Mouse (Mus musculus): ENCODE data around the gene Pcx. TPM values are rescaled to one million over a fixed set of nuclear protein-coding genes. Genes with fewer than 3 reads are reported as not detected.

Pcx gene
- total and polyA plus RNA-seq, 2 experiments from 2014 or later, result 50.5 to 84.0 TPM

GRCm38 (mm10) chr19:4557796-4558569, 47.7 kb downstream of the Pcx start:
- WGBS, result 37% methylated on average over 8 of the region's 8 CpGs

DNA sequence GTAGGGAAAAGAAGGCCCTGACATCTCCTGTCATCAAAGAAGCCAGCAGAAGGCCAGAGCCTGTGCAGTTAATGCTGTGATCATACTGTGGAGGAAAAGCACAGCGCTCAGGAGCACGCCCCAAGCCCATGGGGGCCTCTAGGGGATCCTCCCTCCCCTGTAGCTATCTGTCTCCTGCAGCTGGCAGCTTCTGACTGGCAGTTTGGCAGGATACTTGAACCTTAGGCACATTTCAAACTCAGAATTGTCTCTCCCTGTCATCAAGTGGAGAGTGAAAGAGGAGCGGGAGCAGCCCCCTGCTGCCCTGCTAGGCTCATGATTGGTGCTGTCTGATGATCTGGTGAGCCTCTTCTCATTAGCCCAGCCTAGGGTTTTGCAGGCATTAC, 48.3 kb downstream of the Pcx start:
- no peaks in the 10 kb centered on the region for H3K27me3 ChIP-seq (ENCODE audit: insufficient read depth, low read length)
- no peaks in the 10 kb centered on the region for H3K9me3 ChIP-seq (ENCODE audit: low read length)
- peaks cover 15% of the 10 kb centered on the region for H3K4me1 ChIP-seq (ENCODE audit: insufficient read depth, low read length)
- H3K36me3 ChIP-seq (ENCODE audit: insufficient read depth, low read length), result no peaks in the 10 kb centered on the region
- peak; percentile 63 for ATAC-seq
- 29% methylated on average over 3 of the region's 3 CpGs for WGBS
- no peak for TF ChIP-seq CTCF (IDR thresholded peaks at IDR 0.05; ENCODE audit: low read depth)
- H3K9ac ChIP-seq (replicated peaks; ENCODE audit: low read length), result no peak overlapping the region; the same call in 1 of the 2 replicates
- H3K4me3 ChIP-seq (ENCODE audit: low read length), result no peak overlapping the region
- peak overlapping the region; percentile 85 for H3K27ac ChIP-seq
- DNase-seq (ENCODE audit: low spot score), result no peak
- H3K4me2 ChIP-seq (ENCODE audit: low read depth, low read length), result no peak overlapping the region

More at GRCm38 (mm10) chr19:4557796-4558569, 47.7 kb downstream of the Pcx start:
- DNase-seq (ENCODE audit: low spot score), result peak; percentile 83
- Histone ChIP-seq H3K4me2 (ENCODE audit: low read depth, low read length) (no peak overlapping the region), H3K27ac (peak overlapping the region; percentile 85), H3K9ac (replicated peaks; ENCODE audit: low read length) (no peak overlapping the region; the same call in 1 of the 2 replicates), H3K9me3 (ENCODE audit: low read length) (no peaks in the 10 kb centered on the region), H3K27me3 (ENCODE audit: insufficient read depth, low read length) (no peaks in the 10 kb centered on the region), H3K36me3 (ENCODE audit: insufficient read depth, low read length) (no peaks in the 10 kb centered on the region), H3K4me3 (ENCODE audit: low read length) (no peak overlapping the region), H3K4me1 (ENCODE audit: insufficient read depth, low read length) (peaks cover 15% of the 10 kb centered on the region)
- no peak for TF ChIP-seq CTCF (IDR thresholded peaks at IDR 0.05; ENCODE audit: low read depth)
- ATAC-seq, result peak; percentile 93

DNA sequence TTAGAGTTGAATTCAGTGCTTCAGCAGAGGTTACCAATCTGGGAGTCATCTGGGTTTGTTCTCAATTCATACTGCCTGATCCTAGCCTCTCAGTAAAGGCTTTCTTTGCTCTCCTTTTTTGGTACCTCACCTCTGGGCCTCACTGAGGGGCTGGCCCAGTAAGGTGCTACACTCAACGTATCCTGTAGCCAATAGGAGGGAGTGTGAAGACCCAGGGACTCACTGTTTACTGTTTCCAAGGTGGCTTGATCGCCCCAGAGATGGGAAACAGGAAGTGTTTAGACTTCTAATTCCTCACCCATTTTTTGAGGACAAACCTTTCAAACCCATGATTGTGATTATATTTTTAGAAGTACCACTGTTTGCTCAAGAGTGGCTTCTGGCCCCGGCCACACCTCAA, 48.7 kb downstream of the Pcx start:
- ATAC-seq (no peak), DNase-seq (ENCODE audit: low spot score) (no peak)
- Histone ChIP-seq H3K4me3 (ENCODE audit: low read length) (no peak overlapping the region), H3K9ac (replicated peaks; ENCODE audit: low read length) (no peak overlapping the region; the same call in 1 of the 2 replicates), H3K27me3 (ENCODE audit: insufficient read depth, low read length) (no peaks in the 10 kb centered on the region), H3K4me1 (ENCODE audit: insufficient read depth, low read length) (peaks cover 15% of the 10 kb centered on the region), H3K36me3 (ENCODE audit: insufficient read depth, low read length) (no peaks in the 10 kb centered on the region), H3K27ac (peak overlapping the region; percentile 85), H3K9me3 (ENCODE audit: low read length) (no peaks in the 10 kb centered on the region), H3K4me2 (ENCODE audit: low read depth, low read length) (no peak overlapping the region)
- WGBS, result 50% methylated on average over 3 of the region's 3 CpGs
- no peak for TF ChIP-seq CTCF (IDR thresholded peaks at IDR 0.05; ENCODE audit: low read depth)

- WGBS, result 28% methylated on average over 2 of the region's 2 CpGs
- Histone ChIP-seq H3K4me2 (ENCODE audit: low read depth, low read length) (no peak overlapping the region), H3K9ac (replicated peaks; ENCODE audit: low read length) (no peak overlapping the region), H3K27me3 (ENCODE audit: insufficient read depth, low read length) (no peaks in the 10 kb centered on the region), H3K27ac (peak overlapping the region; percentile 85), H3K4me1 (ENCODE audit: insufficient read depth, low read length) (peaks cover 15% of the 10 kb centered on the region), H3K9me3 (ENCODE audit: low read length) (no peaks in the 10 kb centered on the region), H3K4me3 (ENCODE audit: low read length) (no peak overlapping the region), H3K36me3 (ENCODE audit: insufficient read depth, low read length) (no peaks in the 10 kb centered on the region)
- no peak for TF ChIP-seq CTCF (IDR thresholded peaks at IDR 0.05; ENCODE audit: low read depth)
- DNase-seq (ENCODE audit: low spot score) (peak; percentile 55), ATAC-seq (peak; percentile 87)
Observed at GRCm38 (mm10) chr19:4559588-4559987, 49.3 kb downstream of the Pcx start.

DNA sequence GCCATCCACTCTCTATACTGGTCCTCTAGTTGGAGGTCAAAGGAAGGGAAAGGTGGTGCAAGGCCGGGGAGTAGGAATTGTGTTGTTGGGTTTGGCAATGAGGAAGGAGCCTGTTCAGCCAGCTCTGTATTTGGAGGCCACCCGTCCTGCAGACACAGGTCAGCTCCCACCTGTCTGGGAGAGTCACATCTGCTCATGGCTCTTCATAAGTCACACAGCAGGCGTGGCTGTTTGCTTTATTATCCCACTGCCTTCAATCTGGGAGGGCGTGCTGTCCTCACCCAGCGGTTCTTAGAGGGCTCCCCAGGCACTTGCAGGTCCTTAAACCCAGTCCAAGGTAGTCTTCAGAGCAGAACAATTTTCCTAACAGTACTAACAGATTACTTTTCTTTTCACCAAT, 49.9 kb downstream of the Pcx start:
- Histone ChIP-seq H3K9ac (replicated peaks; ENCODE audit: low read length) (no peak overlapping the region), H3K27me3 (ENCODE audit: insufficient read depth, low read length) (no peaks in the 10 kb centered on the region), H3K36me3 (ENCODE audit: insufficient read depth, low read length) (no peaks in the 10 kb centered on the region), H3K27ac (peak overlapping the region; percentile 78), H3K4me2 (ENCODE audit: low read depth, low read length) (no peak overlapping the region), H3K9me3 (ENCODE audit: low read length) (no peaks in the 10 kb centered on the region), H3K4me3 (ENCODE audit: low read length) (no peak overlapping the region), H3K4me1 (ENCODE audit: insufficient read depth, low read length) (peaks cover 15% of the 10 kb centered on the region)
- no peak for TF ChIP-seq CTCF (IDR thresholded peaks at IDR 0.05; ENCODE audit: low read depth)
- no peak for DNase-seq (ENCODE audit: low spot score)
- ATAC-seq, result no peak
- WGBS, result 74% methylated on average over 5 of the region's 5 CpGs

DNA sequence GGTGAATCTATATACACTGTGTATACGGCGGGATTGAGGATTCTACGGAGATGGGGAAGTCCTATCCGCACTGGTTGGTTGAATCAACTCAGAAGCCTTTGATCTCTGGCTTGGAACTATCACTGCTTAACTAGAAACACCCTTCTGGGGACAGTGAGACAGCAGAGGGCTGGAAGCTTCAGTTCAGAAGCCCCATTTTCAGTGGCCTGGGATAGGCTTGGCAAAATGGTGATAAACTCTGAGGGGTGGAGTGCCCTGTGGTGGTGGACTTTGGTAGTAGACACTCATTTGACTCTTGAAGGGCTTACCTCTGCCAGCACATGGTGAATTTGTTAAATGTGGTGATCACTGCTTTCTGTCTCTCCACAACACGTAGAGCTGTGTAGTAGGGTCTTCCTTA, 55.4 kb downstream of the Pcx start:
- DNase-seq (ENCODE audit: low spot score) (no peak), ATAC-seq (no peak)
- Histone ChIP-seq H3K27ac (no peak overlapping the region), H3K9ac (replicated peaks; ENCODE audit: low read length) (no peak overlapping the region), H3K4me1 (ENCODE audit: insufficient read depth, low read length) (no peaks in the 10 kb centered on the region), H3K4me2 (ENCODE audit: low read depth, low read length) (no peak overlapping the region), H3K27me3 (ENCODE audit: insufficient read depth, low read length) (no peaks in the 10 kb centered on the region), H3K4me3 (ENCODE audit: low read length) (no peak overlapping the region), H3K9me3 (ENCODE audit: low read length) (no peaks in the 10 kb centered on the region), H3K36me3 (ENCODE audit: insufficient read depth, low read length) (no peaks in the 10 kb centered on the region)
- no peak for TF ChIP-seq CTCF (IDR thresholded peaks at IDR 0.05; ENCODE audit: low read depth)
- 96% methylated on average over 5 of the region's 5 CpGs for WGBS

DNA sequence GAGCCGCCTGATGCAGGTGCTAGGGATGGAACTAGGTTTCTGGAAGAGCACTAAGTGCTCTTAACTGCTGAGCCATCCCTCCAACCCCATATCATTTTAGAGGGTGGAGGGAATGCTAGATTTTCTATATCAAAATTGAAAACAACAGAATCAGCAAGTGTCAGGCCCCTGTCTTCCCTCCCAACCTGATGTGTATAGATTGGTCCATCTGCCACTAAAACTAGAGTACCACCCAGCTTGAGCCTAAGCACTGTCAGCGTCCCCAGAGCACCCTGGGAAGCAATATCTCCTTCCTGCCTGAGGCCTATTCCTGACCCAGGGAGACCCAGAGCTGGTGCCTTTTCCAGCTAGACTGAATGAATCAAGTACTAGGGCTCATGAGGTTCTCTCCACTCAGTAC, 56.6 kb downstream of the Pcx start:
- 88% methylated on average over 2 of the region's 2 CpGs for WGBS
- no peak overlapping the region for H3K4me3 ChIP-seq (ENCODE audit: low read length)
- TF ChIP-seq CTCF (IDR thresholded peaks at IDR 0.05; ENCODE audit: low read depth), result no peak
- H3K27me3 ChIP-seq (ENCODE audit: insufficient read depth, low read length), result no peaks in the 10 kb centered on the region
- no peak overlapping the region for H3K27ac ChIP-seq
- no peak overlapping the region for H3K9ac ChIP-seq (replicated peaks; ENCODE audit: low read length)
- H3K4me2 ChIP-seq (ENCODE audit: low read depth, low read length), result no peak overlapping the region
- H3K9me3 ChIP-seq (ENCODE audit: low read length), result no peaks in the 10 kb centered on the region
- no peaks in the 10 kb centered on the region for H3K4me1 ChIP-seq (ENCODE audit: insufficient read depth, low read length)
- no peaks in the 10 kb centered on the region for H3K36me3 ChIP-seq (ENCODE audit: insufficient read depth, low read length)
- ATAC-seq, result no peak
- DNase-seq (ENCODE audit: low spot score), result no peak
